Mouse (Mus musculus) CH12.LX (cell line): ENCODE data around the gene Atf4. TPM values are rescaled to one million over a fixed set of nuclear protein-coding genes. Genes with fewer than 3 reads are reported as not detected.

Source experiments
- DNase-seq: peaks from one replicate; pipeline ENCODE4 v3.0.0-alpha.2; 2013; ENCODE audit errors: extremely low read depth
- H3K27ac ChIP-seq: 2 replicates; pipeline ENCODE4 v1.5.1; 2012; ENCODE audit warnings: low read depth, mild to moderate bottlenecking, control low read depth, moderate library complexity; ENCODE audit not compliant: insufficient read depth
- H3K27me3 ChIP-seq: replicated peaks from 2 replicates; pipeline ENCODE3; 2012; ENCODE audit warnings: inconsistent platforms
- H3K36me3 ChIP-seq, 2 experiments: replicated peaks in 1 of 2; 2 replicates each; pipeline versions ENCODE3 to v1.6.1; 2012; ENCODE audit warnings: inconsistent platforms in 1 of 2, low read length in 1 of 2, mild to moderate bottlenecking in 1 of 2, mixed read lengths in 1 of 2, moderate library complexity in 1 of 2; ENCODE audit not compliant: control insufficient read depth in 1 of 2, insufficient read depth in 1 of 2
- H3K4me1 ChIP-seq, 2 experiments: 2 replicates each; pipeline ENCODE4 v1.6.1; 2012; ENCODE audit warnings: inconsistent platforms in 1 of 2, moderate library complexity in 1 of 2; ENCODE audit not compliant: insufficient read depth in 2 of 2, control insufficient read depth in 1 of 2
- H3K4me2 ChIP-seq: 2 replicates; pipeline ENCODE4 v1.6.1; 2012; ENCODE audit warnings: low read depth, mild to moderate bottlenecking, control low read depth; ENCODE audit not compliant: poor library complexity, insufficient read depth, severe bottlenecking
- H3K4me3 ChIP-seq, 3 experiments: fragments of 150-350 bp in 1 of 3; sonication (generic) in 1 of 3; replicated peaks in 1 of 3; 2 replicates each; pipeline versions ENCODE3 to v1.5.1; 2011 to 2012; ENCODE audit warnings: low read depth in 2 of 3, low read length in 2 of 3, mild to moderate bottlenecking in 2 of 3, moderate library complexity in 2 of 3, control low read depth in 1 of 3, improper control_type of control experiment in 1 of 3, inconsistent platforms in 1 of 3, mixed read lengths in 1 of 3; ENCODE audit not compliant: poor library complexity in 1 of 3
- H3K79me2 ChIP-seq: replicated peaks from 2 replicates; pipeline ENCODE4 v1.6.1; 2012; ENCODE audit warnings: mild to moderate bottlenecking, moderate library complexity; ENCODE audit not compliant: control insufficient read depth, poor library complexity, insufficient read depth, severe bottlenecking; ENCODE audit errors: extremely low read depth
- H3K9ac ChIP-seq: 2 replicates; pipeline ENCODE4 v1.6.1; 2012; ENCODE audit warnings: low read depth, mild to moderate bottlenecking, control low read depth, moderate library complexity; ENCODE audit not compliant: insufficient read depth
- H3K9me3 ChIP-seq: replicated peaks from 2 replicates; pipeline ENCODE3; 2012; ENCODE audit warnings: low read length, inconsistent platforms, mixed read lengths
- BHLHE40 ChIP-seq: IDR thresholded peaks from 2 replicates; pipeline ENCODE4 v1.6.1; 2011; ENCODE audit warnings: mild to moderate bottlenecking, low read depth, low read length, improper control_type of control experiment
- CHD1 ChIP-seq: IDR thresholded peaks from 2 replicates; pipeline ENCODE4 v1.6.1; 2012; ENCODE audit warnings: low read depth, low read length, improper control_type of control experiment, inconsistent platforms
- CHD2 ChIP-seq: IDR thresholded peaks from 2 replicates; pipeline ENCODE4 v1.6.1; 2011; ENCODE audit warnings: low read length, improper control_type of control experiment
- E2F4 ChIP-seq: IDR thresholded peaks from 2 replicates; pipeline ENCODE4 v1.6.1; 2011; ENCODE audit warnings: low read depth, low read length, improper control_type of control experiment; ENCODE audit not compliant: insufficient replicate concordance
- ELF1 ChIP-seq: IDR thresholded peaks from 2 replicates; pipeline ENCODE4 v1.6.1; 2014; ENCODE audit warnings: low read depth, mild to moderate bottlenecking, inconsistent platforms, low read length, improper control_type of control experiment
- EP300 ChIP-seq: IDR thresholded peaks from 2 replicates; pipeline ENCODE4 v1.6.1; 2011; ENCODE audit warnings: low read length, improper control_type of control experiment
- ETS1 ChIP-seq: conservative IDR thresholded peaks from 2 replicates; pipeline ENCODE4 v1.6.1; 2012; ENCODE audit warnings: low read depth, mild to moderate bottlenecking, inconsistent platforms, low read length, improper control_type of control experiment, moderate library complexity
- HCFC1 ChIP-seq: IDR thresholded peaks from 2 replicates; pipeline ENCODE4 v1.6.1; 2012; ENCODE audit warnings: low read depth, mild to moderate bottlenecking, inconsistent platforms, low read length, improper control_type of control experiment
- IRF4 ChIP-seq: IDR thresholded peaks from 2 replicates; pipeline ENCODE4 v1.6.1; 2014; ENCODE audit warnings: low read depth, mild to moderate bottlenecking, inconsistent platforms, low read length, improper control_type of control experiment
- JUN ChIP-seq: IDR thresholded peaks from 2 replicates; pipeline ENCODE4 v1.6.1; 2011; ENCODE audit warnings: low read depth, mild to moderate bottlenecking, low read length, improper control_type of control experiment, moderate library complexity; ENCODE audit not compliant: insufficient read depth
- JUND ChIP-seq: conservative IDR thresholded peaks from 2 replicates; pipeline ENCODE4 v1.6.1; 2011; ENCODE audit warnings: low read depth, low read length, improper control_type of control experiment
- KAT2A ChIP-seq: IDR thresholded peaks from 2 replicates; pipeline ENCODE4 v1.6.1; 2012; ENCODE audit warnings: low read length, improper control_type of control experiment, inconsistent platforms; ENCODE audit not compliant: insufficient replicate concordance
- MAFK ChIP-seq: IDR thresholded peaks from 2 replicates; pipeline ENCODE4 v1.6.1; 2011; ENCODE audit warnings: low read length, improper control_type of control experiment; ENCODE audit not compliant: insufficient replicate concordance
- MAZ ChIP-seq: IDR thresholded peaks from 2 replicates; pipeline ENCODE4 v1.6.1; 2012; ENCODE audit warnings: low read depth, mild to moderate bottlenecking, inconsistent platforms, low read length, improper control_type of control experiment, moderate library complexity
- MEF2A ChIP-seq: IDR thresholded peaks from 2 replicates; pipeline ENCODE4 v1.6.1; 2014; ENCODE audit warnings: low read depth, mild to moderate bottlenecking, inconsistent platforms, low read length, improper control_type of control experiment, borderline replicate concordance
- MYC ChIP-seq: IDR thresholded peaks from 2 replicates; pipeline ENCODE4 v1.6.1; 2011; ENCODE audit warnings: low read depth, mild to moderate bottlenecking, improper control_type of control experiment, low read length
- NRF1 ChIP-seq: IDR thresholded peaks from 2 replicates; pipeline ENCODE4 v1.6.1; 2014; ENCODE audit warnings: low read depth, mild to moderate bottlenecking, inconsistent platforms, low read length, improper control_type of control experiment, moderate library complexity
- PAX5 ChIP-seq: IDR thresholded peaks from 2 replicates; pipeline ENCODE4 v1.6.1; 2012; ENCODE audit warnings: low read length, inconsistent platforms, mixed read lengths
- POLR2A ChIP-seq: IDR thresholded peaks from 2 replicates; pipeline ENCODE4 v1.6.1; 2011; ENCODE audit warnings: low read depth, mild to moderate bottlenecking, improper control_type of control experiment, low read length
- POLR2AphosphoS2 ChIP-seq: IDR thresholded peaks from 2 replicates; pipeline ENCODE4 v1.6.1; 2011; ENCODE audit warnings: low read depth, low read length, improper control_type of control experiment
- RAD21 ChIP-seq: IDR thresholded peaks from 2 replicates; pipeline ENCODE4 v1.6.1; 2011; ENCODE audit warnings: low read depth, mild to moderate bottlenecking, low read length, improper control_type of control experiment, moderate library complexity
- SIN3A ChIP-seq: IDR thresholded peaks from 2 replicates; pipeline ENCODE4 v1.6.1; 2012; ENCODE audit warnings: low read length, improper control_type of control experiment, inconsistent platforms
- SMC3 ChIP-seq: IDR thresholded peaks from 2 replicates; pipeline ENCODE4 v1.6.1; 2011; ENCODE audit warnings: low read depth, low read length, improper control_type of control experiment
- TBP ChIP-seq: conservative IDR thresholded peaks from 2 replicates; pipeline ENCODE4 v1.6.1; 2011; ENCODE audit warnings: low read depth, low read length, improper control_type of control experiment
- TCF12 ChIP-seq: IDR thresholded peaks from 2 replicates; pipeline ENCODE4 v1.6.1; 2014; ENCODE audit warnings: low read depth, mild to moderate bottlenecking, inconsistent platforms, low read length, improper control_type of control experiment
- USF2 ChIP-seq: conservative IDR thresholded peaks from 2 replicates; pipeline ENCODE4 v1.6.1; 2011; ENCODE audit warnings: low read depth, low read length, improper control_type of control experiment
- ZC3H11A ChIP-seq: IDR thresholded peaks from 2 replicates; pipeline ENCODE4 v1.6.1; 2012; ENCODE audit warnings: low read depth, mild to moderate bottlenecking, inconsistent platforms, low read length, improper control_type of control experiment
- ZMIZ1 ChIP-seq: IDR thresholded peaks from 2 replicates; pipeline ENCODE4 v1.6.1; 2012; ENCODE audit warnings: low read depth, mild to moderate bottlenecking, inconsistent platforms, low read length, improper control_type of control experiment
- dilution Hi-C: fragments of 300-500 bp; cut with MboI; formaldehyde crosslinking; loops from 2 replicates; pipeline ENCODE4 v1.14.3; 2020; ENCODE audit warnings: low sequenced_read_pairs; ENCODE audit not compliant: extremely low pct_unique_long_range_greater_than_20kb, extremely low pct_ligation_motif_present
- in situ Hi-C: fragments of 300-500 bp; cut with MboI; formaldehyde crosslinking; loops from 3 replicates; pipeline ENCODE4 v1.14.3; 2019; ENCODE audit warnings: low sequenced_read_pairs, low pct_ligation_motif_present, low pct_unique_long_range_greater_than_20kb, mixed read lengths
- polyA plus RNA-seq: library from polyadenylated mRNA; unstranded; fragments of >175 nt; gene quantifications from 2 replicates; pipeline ENCODE4 v1.2.1, GENCODE M21; 2012; ENCODE audit warnings: low read depth; ENCODE audit not compliant: insufficient read length
- total RNA-seq, 2 experiments: library from RNA; depleted of rRNA; stranded (reverse); fragments of 300-350 nt in 1 of 2; fragments of >200 nt in 1 of 2; gene quantifications; 2 replicates each; pipeline ENCODE4 v1.2.3; 2012 to 2014

The Atf4 gene
- total and polyA plus RNA-seq, 3 experiments = 357 to 819 (median 486) TPM

GRCm38 (mm10) chr15:80261100-80261499, 6.1 kb downstream of the Atf4 start:
- no peak for TF ChIP-seq RAD21
- TF ChIP-seq JUN = no peak
- no peak for TF ChIP-seq POLR2AphosphoS2
- no peak for TF ChIP-seq CHD1
- Histone ChIP-seq H3K36me3 (peaks cover 45 to 66% of the 10 kb centered on the region in 2 experiments), H3K9me3 (no peaks in the 10 kb centered on the region), H3K4me2 (no peak overlapping the region), H3K4me3 (no peak overlapping the region), H3K27ac (no peak overlapping the region), H3K9ac (no peak overlapping the region), H3K4me1 (peaks cover 15 to 42% of the 10 kb centered on the region in 2 experiments), H3K79me2 (peaks cover 27% of the 10 kb centered on the region), H3K27me3 (no peaks in the 10 kb centered on the region)
- dilution Hi-C loops = no loop called here
- in situ Hi-C loops = loop anchor here (10.0 to 25.0 kb wide), 2 partner anchors 374 to 701 kb away; no protein-coding TSS in a partner anchor
- no peak for DNase-seq

- peak within 1 kb of the TSS; percentile 45 for H3K4me2 ChIP-seq
- DNase-seq = peak; percentile 95
- H3K79me2 ChIP-seq = peaks cover 16% of the 10 kb centered on the region
- no peak within 1 kb of the TSS for H3K27ac ChIP-seq
- H3K9me3 ChIP-seq = peaks cover 3% of the 10 kb centered on the region
- dilution Hi-C loops (no loop called here), in situ Hi-C loops (loop anchor here (10.0 to 25.0 kb wide), 2 partner anchors 371 to 698 kb away; no protein-coding TSS in a partner anchor)
- peak within 1 kb of the TSS; percentile 76 to 98 (median 79) for H3K4me3 ChIP-seq
- H3K27me3 ChIP-seq = peaks cover 7% of the 10 kb centered on the region
- H3K36me3 ChIP-seq = peaks cover 19 to 38% of the 10 kb centered on the region in 2 experiments
- H3K4me1 ChIP-seq = peaks cover 6 to 20% of the 10 kb centered on the region in 2 experiments; a peak in 3 of 4 replicates
- peak within 1 kb of the TSS; percentile 77 for H3K9ac ChIP-seq
- TF ChIP-seq TCF12 (peak; percentile 96), SIN3A (peak; percentile 98), PAX5 (no peak), POLR2A (peak; percentile 84), KAT2A (peak; percentile 92; the same call in 1 of the 2 replicates), ZMIZ1 (0 out of 2 replicates have a peak, but pooled peaks have one; percentile 47), ETS1 (0 out of 2 replicates have a peak, but pooled peaks have one; percentile 18), E2F4 (no peak), ZC3H11A (no peak), MAZ (peak; percentile 96), MEF2A (peak; percentile 85), NRF1 (peak; percentile 77), MYC (peak; percentile 68; the same call in 1 of the 2 replicates), JUND (no peak), ELF1 (peak; percentile 93), TBP (peak; percentile 81; the same call in 1 of the 2 replicates), SMC3 (no peak), JUN (no peak), POLR2AphosphoS2 (peak; percentile 54; the same call in 1 of the 2 replicates), IRF4 (peak; percentile 86), EP300 (no peak), BHLHE40 (no peak), MAFK (no peak), CHD1 (no peak), HCFC1 (peak; percentile 98), RAD21 (no peak), CHD2 (peak; percentile 64), USF2 (no peak)
Measured at GRCm38 (mm10) chr15:80263610-80264575, 8.9 kb downstream of the Atf4 start, which contains the start of gene Rps19bp1. Gene Rps19bp1, minus strand, starts transcription at chr15:80264315.
